Mouse (Mus musculus) bone marrow macrophage, adult 2 months (primary cell): Measurements from ENCODE around the gene Asap2.

Experiments
- CTCF ChIP-seq: IDR thresholded peaks from 2 replicates; pipeline ENCODE4 v1.5.1; 2012; ENCODE audit warnings: low read depth, mild to moderate bottlenecking, low read length, moderate library complexity
- POLR2A ChIP-seq: IDR thresholded peaks from 2 replicates; pipeline ENCODE4 v1.6.1; 2012; ENCODE audit warnings: mild to moderate bottlenecking, low read depth, low read length, borderline replicate concordance

DNA sequence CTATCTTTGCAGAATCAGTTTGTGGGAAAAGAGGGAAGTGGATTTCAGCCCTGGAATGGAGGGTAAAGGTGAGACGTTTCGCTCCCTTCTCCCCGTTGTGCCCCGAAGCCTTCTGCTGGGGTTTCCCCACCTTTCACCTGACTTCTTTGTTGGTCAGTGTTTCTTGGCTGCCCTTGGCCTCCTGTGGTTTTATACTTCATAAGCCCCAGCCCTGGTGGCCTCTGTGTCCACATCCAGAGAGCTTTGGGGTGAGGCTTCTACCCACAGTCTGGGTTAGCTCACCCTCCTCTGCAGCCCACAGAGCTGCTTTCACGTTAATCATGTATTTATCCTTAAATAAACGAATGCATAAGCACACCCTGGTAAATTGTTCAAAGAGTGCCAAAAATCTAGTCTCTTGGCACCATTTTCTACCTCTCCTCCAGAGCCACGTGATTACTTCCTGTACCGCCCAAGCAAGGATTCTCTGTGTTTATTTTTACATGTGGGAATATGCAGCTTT is 170.1 kb downstream of the Asap2 start:
- TF ChIP-seq CTCF (no peak), POLR2A (no peak)
